Mouse (Mus musculus): ENCODE data around the gene Polr2j. TPM values are rescaled to one million over a fixed set of nuclear protein-coding genes. Genes with fewer than 3 reads are reported as not detected.

The Polr2j gene
- 81.9 and 89.4 TPM in 2 replicates for polyA plus RNA-seq (2012; rRNA removed)

GRCm38 (mm10) chr5:136115891-136116783 lies at the start of gene Polr2j:
Polr2j (plus strand) TSS chr5:136116631.
- peaks cover 4% of the 10 kb centered on the region; the same call in 1 of the 2 replicates for H3K36me3 ChIP-seq (ENCODE audit: control insufficient read depth, insufficient read depth, low read length)
- H3K27me3 ChIP-seq (ENCODE audit: control insufficient read depth, insufficient read depth, low read length): no peaks in the 10 kb centered on the region
- WGBS: 4% methylated on average over 42 of the region's 42 CpGs
- peak; percentile 79 for TF ChIP-seq POLR2A (IDR thresholded peaks at IDR 0.05; ENCODE audit: control insufficient read depth, extremely low read depth, insufficient read depth, low read length, poor library complexity)
- TF ChIP-seq CTCF (IDR thresholded peaks at IDR 0.05; ENCODE audit: borderline replicate concordance, control insufficient read depth, extremely low read depth, insufficient read depth, low read length, poor library complexity): peak; percentile 99
- peak; percentile 98 for DNase-seq
- H3K27ac ChIP-seq (ENCODE audit: control insufficient read depth, insufficient read depth, low read length): no peak within 1 kb of the TSS
- peaks cover 11% of the 10 kb centered on the region for H3K4me1 ChIP-seq (replicated peaks; ENCODE audit: control insufficient read depth, insufficient read depth, low read length)
- peak within 1 kb of the TSS; percentile 63 for H3K4me3 ChIP-seq (ENCODE audit: control insufficient read depth, insufficient read depth, low read length)

- Histone ChIP-seq H3K4me3 (ENCODE audit: control insufficient read depth, insufficient read depth, low read length) (no peak overlapping the region), H3K27ac (ENCODE audit: control insufficient read depth, insufficient read depth, low read length) (no peak overlapping the region), H3K36me3 (ENCODE audit: control insufficient read depth, insufficient read depth, low read length) (no peaks in the 10 kb centered on the region), H3K4me1 (replicated peaks; ENCODE audit: control insufficient read depth, insufficient read depth, low read length) (no peaks in the 10 kb centered on the region), H3K27me3 (ENCODE audit: control insufficient read depth, insufficient read depth, low read length) (no peaks in the 10 kb centered on the region)
- DNase-seq: no peak
- TF ChIP-seq CTCF (IDR thresholded peaks at IDR 0.05; ENCODE audit: borderline replicate concordance, control insufficient read depth, extremely low read depth, insufficient read depth, low read length, poor library complexity) (no peak), POLR2A (IDR thresholded peaks at IDR 0.05; ENCODE audit: control insufficient read depth, extremely low read depth, insufficient read depth, low read length, poor library complexity) (no peak)
- 80% methylated on average over 2 of the region's 2 CpGs for WGBS
Observed at GRCm38 (mm10) chr5:136069411-136069810, 47.0 kb upstream of the Polr2j start.

GRCm38 (mm10) chr5:136073051-136073450 lies 43.4 kb upstream of the Polr2j start:
- Histone ChIP-seq H3K27ac (ENCODE audit: control insufficient read depth, insufficient read depth, low read length) (no peak overlapping the region), H3K27me3 (ENCODE audit: control insufficient read depth, insufficient read depth, low read length) (no peaks in the 10 kb centered on the region), H3K36me3 (ENCODE audit: control insufficient read depth, insufficient read depth, low read length) (no peaks in the 10 kb centered on the region), H3K4me1 (replicated peaks; ENCODE audit: control insufficient read depth, insufficient read depth, low read length) (peaks cover 8% of the 10 kb centered on the region), H3K4me3 (ENCODE audit: control insufficient read depth, insufficient read depth, low read length) (no peak overlapping the region)
- DNase-seq: no peak
- WGBS: 67% methylated on average over 6 of the region's 6 CpGs
- TF ChIP-seq CTCF (IDR thresholded peaks at IDR 0.05; ENCODE audit: borderline replicate concordance, control insufficient read depth, extremely low read depth, insufficient read depth, low read length, poor library complexity) (no peak), POLR2A (IDR thresholded peaks at IDR 0.05; ENCODE audit: control insufficient read depth, extremely low read depth, insufficient read depth, low read length, poor library complexity) (no peak)

GRCm38 (mm10) chr5:136073526-136073925 lies 42.9 kb upstream of the Polr2j start:
- DNase-seq: no peak
- Histone ChIP-seq H3K27me3 (ENCODE audit: control insufficient read depth, insufficient read depth, low read length) (no peaks in the 10 kb centered on the region), H3K36me3 (ENCODE audit: control insufficient read depth, insufficient read depth, low read length) (no peaks in the 10 kb centered on the region), H3K4me1 (replicated peaks; ENCODE audit: control insufficient read depth, insufficient read depth, low read length) (peaks cover 8% of the 10 kb centered on the region), H3K27ac (ENCODE audit: control insufficient read depth, insufficient read depth, low read length) (no peak overlapping the region), H3K4me3 (ENCODE audit: control insufficient read depth, insufficient read depth, low read length) (no peak overlapping the region)
- TF ChIP-seq POLR2A (IDR thresholded peaks at IDR 0.05; ENCODE audit: control insufficient read depth, extremely low read depth, insufficient read depth, low read length, poor library complexity) (no peak), CTCF (IDR thresholded peaks at IDR 0.05; ENCODE audit: borderline replicate concordance, control insufficient read depth, extremely low read depth, insufficient read depth, low read length, poor library complexity) (no peak)
- 88% methylated on average over 11 of the region's 11 CpGs for WGBS

- H3K36me3 ChIP-seq (ENCODE audit: control insufficient read depth, insufficient read depth, low read length): no peaks in the 10 kb centered on the region
- no peak for TF ChIP-seq POLR2A (IDR thresholded peaks at IDR 0.05; ENCODE audit: control insufficient read depth, extremely low read depth, insufficient read depth, low read length, poor library complexity)
- TF ChIP-seq CTCF (IDR thresholded peaks at IDR 0.05; ENCODE audit: borderline replicate concordance, control insufficient read depth, extremely low read depth, insufficient read depth, low read length, poor library complexity): no peak
- peaks cover 8% of the 10 kb centered on the region for H3K4me1 ChIP-seq (replicated peaks; ENCODE audit: control insufficient read depth, insufficient read depth, low read length)
- 93% methylated on average over 5 of the region's 5 CpGs for WGBS
- no peak overlapping the region for H3K27ac ChIP-seq (ENCODE audit: control insufficient read depth, insufficient read depth, low read length)
- no peaks in the 10 kb centered on the region for H3K27me3 ChIP-seq (ENCODE audit: control insufficient read depth, insufficient read depth, low read length)
- no peak overlapping the region for H3K4me3 ChIP-seq (ENCODE audit: control insufficient read depth, insufficient read depth, low read length)
- no peak for DNase-seq
Observed at GRCm38 (mm10) chr5:136075076-136075475, 41.4 kb upstream of the Polr2j start.

- 85% methylated on average over 7 of the region's 7 CpGs for WGBS
- Histone ChIP-seq H3K4me1 (replicated peaks; ENCODE audit: control insufficient read depth, insufficient read depth, low read length) (peaks cover 8% of the 10 kb centered on the region), H3K36me3 (ENCODE audit: control insufficient read depth, insufficient read depth, low read length) (no peaks in the 10 kb centered on the region), H3K27ac (ENCODE audit: control insufficient read depth, insufficient read depth, low read length) (no peak overlapping the region), H3K27me3 (ENCODE audit: control insufficient read depth, insufficient read depth, low read length) (no peaks in the 10 kb centered on the region), H3K4me3 (ENCODE audit: control insufficient read depth, insufficient read depth, low read length) (no peak overlapping the region)
- DNase-seq: no peak
- TF ChIP-seq POLR2A (IDR thresholded peaks at IDR 0.05; ENCODE audit: control insufficient read depth, extremely low read depth, insufficient read depth, low read length, poor library complexity): no peak
- TF ChIP-seq CTCF (IDR thresholded peaks at IDR 0.05; ENCODE audit: borderline replicate concordance, control insufficient read depth, extremely low read depth, insufficient read depth, low read length, poor library complexity): no peak
Observed at GRCm38 (mm10) chr5:136076284-136076683, 40.1 kb upstream of the Polr2j start.
